Mouse (Mus musculus) hindbrain, embryonic 10.5 days (tissue): ENCODE data around the gene Nsl1. TPM values are rescaled to one million over a fixed set of nuclear protein-coding genes. Genes with fewer than 3 reads are reported as not detected.
A peak's percentile ranks its signal among the peaks of the same experiment; 100 is the strongest.

Source experiments
- DNase-seq: peaks from one replicate; pipeline ENCODE4 v3.0.0-alpha.2; 2017; ENCODE audit warnings: low spot score
- H3K27ac ChIP-seq: fragments of 300-500 bp; sonication (generic); 2 replicates; pipeline ENCODE4 v1.5.1; 2016; ENCODE audit warnings: mild to moderate bottlenecking, moderate library complexity
- H3K27me3 ChIP-seq: fragments of 300-500 bp; sonication (generic); 2 replicates; pipeline ENCODE4 v1.6.1; 2016; ENCODE audit warnings: mild to moderate bottlenecking; ENCODE audit not compliant: poor library complexity, insufficient read depth, severe bottlenecking
- H3K36me3 ChIP-seq: fragments of 300-500 bp; sonication (generic); 2 replicates; pipeline ENCODE4 v1.6.1; 2016; ENCODE audit warnings: mild to moderate bottlenecking, moderate library complexity
- H3K4me1 ChIP-seq: fragments of 300-500 bp; sonication (generic); replicated peaks from 2 replicates; pipeline ENCODE4 v1.6.1; 2016; ENCODE audit warnings: mild to moderate bottlenecking
- H3K4me3 ChIP-seq: fragments of 300-500 bp; sonication (generic); 2 replicates; pipeline ENCODE4 v1.5.1; 2016; ENCODE audit warnings: mild to moderate bottlenecking, moderate library complexity
- H3K9me3 ChIP-seq: fragments of 300-500 bp; sonication (generic); 2 replicates; pipeline ENCODE4 v1.6.1; 2016; ENCODE audit warnings: mild to moderate bottlenecking, moderate library complexity
- WGBS: fragments of 180-500 bp; shearing (Covaris S2); methylation state at CpG from one replicate; pipeline ENCODE4 v1.1.7; 2016; 5-methylcytosine and 5-hydroxymethylcytosine counted together
- polyA plus RNA-seq: library from polyadenylated mRNA; unstranded; fragments of >200 nt; fragmentation: Nextera tagmentation; extraction: Ambion mirVana; gene quantifications from 2 replicates; pipeline ENCODE4 v1.2.1, GENCODE M21; 2016

Nsl1 gene
- polyA plus RNA-seq, 1 experiment from 2014 or later = 25.5 TPM

DNA sequence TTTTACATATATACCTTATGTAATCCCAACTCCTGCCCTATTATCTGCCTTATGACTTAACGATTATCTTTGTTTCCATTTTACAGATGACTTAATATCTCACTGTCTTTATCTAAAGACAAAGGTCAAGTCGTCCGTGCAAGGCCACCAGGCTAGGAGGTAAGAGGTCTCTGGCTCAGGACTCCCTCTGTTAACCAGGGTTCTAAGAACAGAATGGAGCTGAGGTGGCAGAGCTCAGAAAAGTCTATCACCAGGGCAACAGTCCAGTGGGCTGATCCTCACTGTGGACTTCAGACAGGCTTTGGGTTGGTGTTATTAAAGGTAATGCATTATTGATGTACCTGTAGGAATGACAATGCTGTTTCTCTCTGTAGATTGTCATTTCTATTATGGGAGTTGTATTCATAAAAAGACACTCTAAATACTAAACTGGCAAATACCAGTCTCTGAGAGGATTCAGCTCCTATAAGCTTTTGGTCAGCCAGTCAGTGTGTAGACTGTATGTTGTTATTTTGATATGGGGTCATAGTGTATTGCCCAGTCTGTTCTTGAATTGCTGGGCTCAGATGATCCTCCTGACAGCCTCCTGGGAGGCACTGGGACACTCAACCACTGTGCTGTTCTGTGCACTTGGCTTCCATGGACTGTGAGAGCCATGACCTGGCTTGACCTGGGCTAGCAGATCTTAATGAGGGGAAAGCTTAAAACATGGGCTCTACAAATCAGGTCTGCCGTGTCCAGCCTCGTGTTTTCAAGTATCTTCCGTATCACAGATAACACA is 26.1 kb upstream of the Nsl1 start, which contains the start of gene Spata45:
Gene Spata45 (plus strand): TSS at position 86 of the 781 bp plus-strand sequence.
- Histone ChIP-seq H3K9me3 (no peaks in the 10 kb centered on the region), H3K27ac (no peak within 1 kb of the TSS), H3K27me3 (no peaks in the 10 kb centered on the region), H3K36me3 (no peaks in the 10 kb centered on the region), H3K4me1 (peaks cover 5% of the 10 kb centered on the region; the same call in 1 of the 2 replicates), H3K4me3 (no peak within 1 kb of the TSS)
- WGBS = 79% methylated on average over 6 of the region's 6 CpGs
- no peak for DNase-seq

DNA sequence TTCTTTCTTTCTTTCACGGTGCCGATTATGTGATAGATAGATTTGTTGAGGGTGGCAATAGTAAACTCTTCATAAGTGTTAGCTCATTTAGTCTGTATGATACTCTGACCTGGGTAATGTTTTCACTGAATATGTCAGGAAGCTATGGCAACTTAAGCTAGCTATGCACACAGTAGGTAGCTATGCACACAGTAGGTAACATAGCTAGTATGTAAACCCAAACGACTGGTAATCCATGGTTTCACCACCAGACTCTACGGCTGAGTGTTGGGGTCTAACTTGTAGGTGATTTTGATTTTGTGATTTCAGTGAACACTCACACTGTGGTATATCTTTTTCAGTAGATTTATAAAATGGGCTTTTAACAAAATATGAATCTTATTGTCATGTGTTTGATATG is 24.8 kb upstream of the Nsl1 start:
- H3K27ac ChIP-seq = no peak overlapping the region
- H3K4me1 ChIP-seq = peaks cover 5% of the 10 kb centered on the region; the same call in 1 of the 2 replicates
- no peak overlapping the region for H3K4me3 ChIP-seq
- no peaks in the 10 kb centered on the region for H3K9me3 ChIP-seq
- H3K27me3 ChIP-seq = no peaks in the 10 kb centered on the region
- H3K36me3 ChIP-seq = no peaks in the 10 kb centered on the region
- WGBS = 87% methylated on average over 4 of the region's 4 CpGs
- no peak for DNase-seq

DNA sequence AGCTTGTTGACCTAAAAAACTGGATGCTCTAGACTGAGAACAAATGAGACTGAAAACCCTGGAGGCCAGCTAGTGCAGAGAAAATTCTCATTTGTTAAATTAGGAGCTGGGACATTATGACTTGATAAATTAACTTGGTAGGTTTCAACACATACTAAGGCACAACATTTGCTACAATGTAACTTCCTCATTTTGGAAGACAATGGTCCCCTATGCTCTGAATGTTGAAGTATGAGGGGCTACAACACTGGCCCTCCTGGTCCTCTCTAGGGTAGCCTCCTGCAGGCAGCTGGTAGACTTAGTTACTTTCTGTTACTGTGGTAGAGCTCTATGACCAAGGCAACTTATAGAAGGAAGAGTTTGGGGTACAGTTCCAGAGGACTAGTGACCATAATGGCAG is 21.5 kb upstream of the Nsl1 start:
- Histone ChIP-seq H3K36me3 (no peaks in the 10 kb centered on the region), H3K9me3 (no peaks in the 10 kb centered on the region), H3K27me3 (no peaks in the 10 kb centered on the region), H3K4me3 (no peak overlapping the region), H3K27ac (no peak overlapping the region), H3K4me1 (no peaks in the 10 kb centered on the region)
- DNase-seq = no peak

DNA sequence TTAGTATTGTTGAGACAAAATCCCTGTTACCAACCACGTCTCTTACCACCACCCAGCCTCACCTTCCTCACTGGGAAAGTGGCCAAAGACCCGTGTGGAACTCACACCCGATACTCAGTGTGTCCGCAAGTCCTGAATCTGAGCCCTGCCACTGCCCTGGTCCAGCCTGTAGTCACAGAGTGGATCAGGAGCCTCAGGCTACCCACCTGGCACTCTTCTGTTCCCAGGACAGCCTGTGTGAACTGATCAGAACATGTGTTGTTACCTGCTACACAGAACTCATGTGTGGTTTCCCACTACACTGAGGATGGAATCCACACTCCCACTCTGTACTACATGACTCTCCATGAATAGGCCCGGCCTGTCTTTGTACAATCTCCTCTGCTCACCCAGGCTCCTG is 20.7 kb upstream of the Nsl1 start:
- WGBS = 84% methylated on average over 5 of the region's 5 CpGs
- no peaks in the 10 kb centered on the region for H3K36me3 ChIP-seq
- H3K4me3 ChIP-seq = no peak overlapping the region
- H3K4me1 ChIP-seq = no peaks in the 10 kb centered on the region
- H3K27ac ChIP-seq = no peak overlapping the region
- H3K27me3 ChIP-seq = no peaks in the 10 kb centered on the region
- H3K9me3 ChIP-seq = no peaks in the 10 kb centered on the region
- no peak for DNase-seq

DNA sequence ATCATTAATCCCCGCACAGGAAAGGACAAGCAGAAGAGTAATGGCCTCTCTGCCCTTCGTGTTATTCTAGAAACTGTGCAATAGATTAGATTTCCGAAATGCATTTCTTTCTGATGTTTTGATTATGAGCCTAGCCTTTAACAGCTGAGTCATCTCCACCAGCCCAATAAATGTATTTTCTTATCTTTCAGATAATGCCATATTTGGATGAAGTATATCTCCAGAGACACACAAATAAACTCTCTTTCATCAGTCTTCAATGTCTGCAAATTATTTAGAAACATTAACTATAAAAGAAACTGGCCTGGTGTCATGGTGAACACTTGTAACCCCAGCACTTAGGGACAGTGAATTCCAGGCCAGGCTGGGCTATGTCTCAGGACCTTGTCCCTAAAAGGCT is 20.1 kb upstream of the Nsl1 start:
- Histone ChIP-seq H3K36me3 (no peaks in the 10 kb centered on the region), H3K27me3 (no peaks in the 10 kb centered on the region), H3K4me1 (no peaks in the 10 kb centered on the region), H3K4me3 (no peak overlapping the region), H3K9me3 (no peaks in the 10 kb centered on the region), H3K27ac (no peak overlapping the region)
- 93% methylated on average over 3 of the region's 3 CpGs for WGBS
- no peak for DNase-seq

DNA sequence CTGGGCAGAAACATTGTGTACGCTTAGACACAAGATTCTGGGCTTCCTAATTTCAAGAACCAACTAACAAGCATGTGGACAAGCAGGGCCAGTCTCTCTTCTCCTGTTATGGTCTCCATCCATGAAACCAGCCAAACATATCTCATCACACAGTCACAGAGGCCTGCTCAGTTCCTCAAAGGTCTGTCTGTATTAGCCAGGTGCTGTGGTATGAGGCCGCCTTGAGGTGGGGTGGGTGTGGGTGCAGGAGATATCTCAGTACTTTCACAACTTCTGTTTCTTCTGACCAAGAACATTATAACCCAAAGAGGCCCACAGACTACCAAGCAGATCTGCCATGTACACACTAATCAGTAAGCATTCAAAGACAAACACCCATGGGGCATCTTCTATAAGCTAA is 17.5 kb upstream of the Nsl1 start:
- 95% methylated on average over 2 of the region's 2 CpGs for WGBS
- H3K27me3 ChIP-seq = no peaks in the 10 kb centered on the region
- DNase-seq = no peak
- no peaks in the 10 kb centered on the region for H3K36me3 ChIP-seq
- no peaks in the 10 kb centered on the region for H3K9me3 ChIP-seq
- no peak overlapping the region for H3K4me3 ChIP-seq
- H3K27ac ChIP-seq = no peak overlapping the region
- H3K4me1 ChIP-seq = no peaks in the 10 kb centered on the region

DNA sequence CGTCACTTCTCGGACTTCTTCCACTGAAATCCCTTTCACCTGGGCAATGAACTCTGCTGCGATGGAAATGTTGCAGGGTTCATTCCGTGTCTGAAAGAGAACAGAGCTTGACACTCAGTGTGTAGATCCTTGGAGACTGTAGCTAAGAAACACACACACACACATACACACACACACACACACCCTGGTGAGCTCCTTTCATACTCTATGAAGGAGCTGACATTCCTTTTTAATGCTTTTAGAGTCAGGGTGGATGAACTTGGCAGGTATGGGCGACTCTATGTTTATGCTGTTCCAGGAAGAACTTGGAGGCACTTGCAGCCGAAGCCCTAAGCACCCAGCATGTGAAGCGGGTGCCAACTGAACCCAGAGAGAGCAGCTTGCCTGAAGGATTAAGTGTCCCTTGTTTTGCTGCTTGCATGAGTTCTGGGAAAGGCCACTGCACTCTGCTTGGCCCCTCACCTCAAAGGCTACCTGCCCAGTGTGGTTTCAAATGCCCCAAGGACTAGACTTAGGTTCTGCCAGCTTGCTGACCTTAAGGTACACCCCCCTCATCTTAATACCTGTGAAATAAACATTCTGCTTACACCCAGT is 16.5 kb upstream of the Nsl1 start:
- no peaks in the 10 kb centered on the region for H3K27me3 ChIP-seq

DNA sequence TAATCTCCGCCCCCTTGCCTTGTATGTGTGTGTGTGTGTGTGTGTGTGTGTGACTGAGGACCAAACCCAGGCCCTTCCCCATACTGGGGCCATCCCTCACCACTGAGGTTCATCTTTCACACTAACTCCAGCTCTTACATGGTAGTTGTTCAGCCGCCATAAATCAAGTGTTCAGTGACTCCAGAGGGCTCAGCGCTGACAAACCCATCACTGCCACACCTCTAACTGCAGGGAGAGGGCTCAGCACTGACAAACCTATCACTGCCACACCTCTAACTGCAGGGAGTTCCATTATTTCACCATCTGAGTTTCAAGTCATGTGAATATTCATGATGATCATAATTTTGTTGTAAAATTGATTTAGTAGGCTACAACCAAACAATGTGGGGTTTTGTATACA is 9.3 kb upstream of the Nsl1 start:
- H3K4me3 ChIP-seq = no peak overlapping the region
- H3K27me3 ChIP-seq = no peaks in the 10 kb centered on the region
- 89% methylated on average over 3 of the region's 3 CpGs for WGBS
- no peak for DNase-seq
- no peaks in the 10 kb centered on the region for H3K36me3 ChIP-seq
- no peaks in the 10 kb centered on the region for H3K9me3 ChIP-seq
- no peak overlapping the region for H3K27ac ChIP-seq
- H3K4me1 ChIP-seq = no peaks in the 10 kb centered on the region

More for the DNA sequence above, 16.5 kb upstream of the Nsl1 start:
- Histone ChIP-seq H3K27ac (no peak overlapping the region), H3K4me1 (no peaks in the 10 kb centered on the region), H3K4me3 (no peak overlapping the region), H3K9me3 (no peaks in the 10 kb centered on the region), H3K36me3 (no peaks in the 10 kb centered on the region)
- 72% methylated on average over 7 of the region's 7 CpGs for WGBS
- DNase-seq = no peak

DNA sequence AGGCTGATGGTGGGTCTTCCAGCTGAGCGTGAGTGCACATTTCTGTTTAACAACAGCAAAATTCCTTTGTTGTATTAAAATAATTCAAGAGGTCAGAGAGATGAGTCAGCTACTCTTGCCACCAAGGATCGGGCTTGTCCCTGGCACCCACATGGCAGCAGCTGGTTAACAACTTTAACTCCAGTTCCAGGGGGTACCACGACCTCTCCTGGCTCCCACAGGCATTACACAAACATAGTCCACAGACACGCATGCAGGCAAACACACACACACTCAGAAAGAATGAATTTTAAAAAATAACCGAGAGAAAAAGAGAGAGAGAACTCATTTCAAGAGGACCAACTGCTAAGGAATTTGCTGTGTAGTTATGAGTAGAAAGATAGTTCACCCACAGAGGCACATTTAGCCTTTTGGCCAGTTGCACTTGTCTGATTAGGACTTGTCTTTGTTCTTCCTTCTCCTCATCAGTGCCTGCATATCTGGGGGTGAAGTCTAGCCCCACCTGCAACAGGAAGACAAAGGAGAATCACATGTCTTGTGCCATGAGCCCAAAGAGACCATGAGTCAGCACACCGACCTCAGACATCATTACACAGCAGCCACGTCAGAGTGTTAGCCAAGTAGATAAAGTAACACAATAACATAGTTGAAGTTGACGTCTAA is 7.8 kb upstream of the Nsl1 start:
- 77% methylated on average over 8 of the region's 8 CpGs for WGBS
- Histone ChIP-seq H3K36me3 (no peaks in the 10 kb centered on the region), H3K27ac (no peak overlapping the region), H3K4me3 (no peak overlapping the region), H3K27me3 (no peaks in the 10 kb centered on the region), H3K4me1 (no peaks in the 10 kb centered on the region), H3K9me3 (no peaks in the 10 kb centered on the region)
- DNase-seq = no peak

DNA sequence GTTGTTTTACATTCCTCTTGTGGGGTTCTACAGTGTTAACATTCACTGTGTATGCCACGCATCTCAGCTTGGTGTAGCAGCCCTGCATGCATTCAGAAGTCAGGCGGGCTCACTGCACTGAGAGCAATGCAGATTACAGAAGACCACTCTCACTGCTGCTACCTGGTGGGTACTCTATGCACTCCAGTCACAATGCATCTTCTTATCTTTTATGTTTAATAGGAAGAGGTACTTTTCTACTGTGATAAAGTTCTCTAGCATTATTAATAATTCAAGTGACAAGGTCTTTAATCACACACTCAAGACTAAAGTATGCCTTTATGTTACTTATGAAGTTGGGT is 7.3 kb upstream of the Nsl1 start:
- no peak overlapping the region for H3K4me3 ChIP-seq
- no peak overlapping the region for H3K27ac ChIP-seq
- no peaks in the 10 kb centered on the region for H3K4me1 ChIP-seq
- no peaks in the 10 kb centered on the region for H3K36me3 ChIP-seq
- no peak for DNase-seq
- no peaks in the 10 kb centered on the region for H3K9me3 ChIP-seq
- 78% methylated on average over 2 of the region's 2 CpGs for WGBS
- H3K27me3 ChIP-seq = no peaks in the 10 kb centered on the region

DNA sequence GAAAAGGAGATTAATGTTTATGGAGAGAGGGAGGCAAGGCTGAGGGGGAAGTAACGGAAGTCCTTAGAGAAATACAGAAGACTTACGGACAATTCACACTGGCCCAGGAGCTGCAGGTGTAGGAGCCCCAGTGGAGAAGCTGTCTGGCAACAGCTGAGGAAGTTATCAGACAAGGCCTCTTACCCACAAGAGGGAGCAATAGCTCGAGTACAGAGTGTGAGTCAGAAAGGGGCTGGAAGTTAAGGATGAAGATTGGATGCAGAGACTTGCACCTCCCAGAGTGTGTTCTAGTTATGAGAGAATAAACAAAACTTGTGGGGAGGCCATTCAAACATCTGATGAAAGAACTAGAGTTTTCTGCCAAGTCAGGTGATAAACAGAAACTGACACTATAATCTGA is 5.4 kb upstream of the Nsl1 start:
- no peaks in the 10 kb centered on the region for H3K9me3 ChIP-seq
- 67% methylated on average over 3 of the region's 3 CpGs for WGBS
- peaks cover 9% of the 10 kb centered on the region for H3K4me1 ChIP-seq
- no peak overlapping the region for H3K4me3 ChIP-seq
- H3K27me3 ChIP-seq = no peaks in the 10 kb centered on the region; the same call in 1 of the 2 replicates
- DNase-seq = no peak
- H3K36me3 ChIP-seq = no peaks in the 10 kb centered on the region
- H3K27ac ChIP-seq = no peak overlapping the region

DNA sequence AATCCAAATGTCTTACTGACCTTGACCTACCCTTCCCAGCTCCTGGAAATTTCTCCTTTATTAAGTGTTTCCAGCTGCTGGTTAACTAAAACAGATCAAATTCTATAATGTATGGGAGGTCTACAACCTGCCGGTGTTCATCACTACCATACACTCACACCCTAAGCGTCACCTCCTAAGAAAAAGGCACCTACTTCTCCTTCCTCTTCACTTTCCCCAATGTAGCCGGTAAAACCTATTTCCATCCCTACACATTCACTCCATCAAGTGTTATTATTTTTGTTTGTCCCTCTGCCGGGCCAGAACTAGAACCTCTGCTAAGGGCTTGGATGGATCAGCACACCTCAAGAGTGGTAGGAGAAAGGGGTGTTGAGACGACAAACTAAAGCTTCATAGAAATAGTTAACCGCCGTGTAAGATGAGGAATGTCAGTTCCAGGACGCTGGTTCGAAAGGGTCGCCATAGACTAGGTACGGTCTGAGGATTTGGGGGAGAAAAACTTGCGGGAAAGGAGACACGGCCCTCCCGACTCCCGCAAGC is 501 bp upstream of the Nsl1 start:
- Histone ChIP-seq H3K27me3 (no peaks in the 10 kb centered on the region; the same call in 1 of the 2 replicates), H3K4me1 (peaks cover 27% of the 10 kb centered on the region), H3K9me3 (no peaks in the 10 kb centered on the region), H3K36me3 (peaks cover 27% of the 10 kb centered on the region), H3K4me3 (peak overlapping the region; percentile 88), H3K27ac (peak overlapping the region; percentile 95)
- WGBS = 8% methylated on average over 15 of the region's 15 CpGs
- no peak for DNase-seq

DNA sequence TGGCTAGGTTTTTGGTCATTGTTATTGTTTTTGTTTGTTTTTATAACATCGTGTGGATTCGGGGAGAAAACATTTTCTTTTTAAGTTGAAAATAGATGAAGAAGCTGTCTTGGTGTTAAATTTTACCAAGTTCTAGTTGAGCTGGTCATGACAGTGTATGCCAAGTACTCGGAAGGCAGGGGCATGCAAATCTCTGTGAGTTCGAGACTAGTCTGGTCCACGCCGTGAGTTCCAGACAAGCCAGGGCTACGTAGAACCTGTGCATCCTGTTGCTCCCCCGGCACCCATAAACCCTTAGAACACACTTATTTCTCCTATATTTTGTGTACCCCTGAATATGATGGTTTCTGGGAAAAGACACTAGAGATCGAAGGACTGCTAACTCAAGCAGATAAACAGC is 888 bp downstream of the Nsl1 start:
- no peak for DNase-seq
- 68% methylated on average over 9 of the region's 9 CpGs for WGBS
- H3K4me3 ChIP-seq = peak overlapping the region; percentile 88
- no peak overlapping the region for H3K27ac ChIP-seq
- no peaks in the 10 kb centered on the region for H3K9me3 ChIP-seq
- H3K4me1 ChIP-seq = peaks cover 27% of the 10 kb centered on the region
- peaks cover 41% of the 10 kb centered on the region for H3K36me3 ChIP-seq
- no peaks in the 10 kb centered on the region; the same call in 1 of the 2 replicates for H3K27me3 ChIP-seq
